Mouse (Mus musculus): Measurements from ENCODE around the gene Eef1akmt3. TPM values are rescaled to one million over a fixed set of nuclear protein-coding genes. Genes with fewer than 3 reads are reported as not detected.

Eef1akmt3 gene
- polyA plus RNA-seq, 1 experiment from 2014 or later = not detected

- Histone ChIP-seq H3K4me3 (ENCODE audit: inconsistent target) (no peak overlapping the region), H3K36me3 (ENCODE audit: inconsistent target) (no peaks in the 10 kb centered on the region), H3K27ac (no peak overlapping the region), H3K79me2 (ENCODE audit: inconsistent target) (no peaks in the 10 kb centered on the region)
- WGBS (ENCODE audit: missing documents) = 13% methylated on average over 35 of the region's 35 CpGs
These were observed 7.5 kb upstream of the Eef1akmt3 start for GRCm38 (mm10) chr10:127048608-127049394.

GRCm38 (mm10) chr10:127047954-127048353 lies 6.6 kb upstream of the Eef1akmt3 start, which contains the start of gene Cyp27b1:
Gene Cyp27b1, plus strand, starts transcription at chr10:127048250.
- Histone ChIP-seq H3K4me3 (ENCODE audit: inconsistent target) (no peak within 1 kb of the TSS), H3K36me3 (ENCODE audit: inconsistent target) (no peaks in the 10 kb centered on the region), H3K79me2 (ENCODE audit: inconsistent target) (no peaks in the 10 kb centered on the region), H3K27ac (no peak within 1 kb of the TSS)
- 58% methylated on average over 5 of the region's 5 CpGs for WGBS (ENCODE audit: missing documents)

- no peaks in the 10 kb centered on the region for H3K79me2 ChIP-seq (ENCODE audit: inconsistent target)
- no peaks in the 10 kb centered on the region for H3K36me3 ChIP-seq (ENCODE audit: inconsistent target)
- H3K27ac ChIP-seq = no peak overlapping the region
- WGBS (ENCODE audit: missing documents) = 98% methylated on average over 6 of the region's 6 CpGs
- H3K4me3 ChIP-seq (ENCODE audit: inconsistent target) = no peak overlapping the region
These were observed 1.9 kb upstream of the Eef1akmt3 start for GRCm38 (mm10) chr10:127043187-127043586.

GRCm38 (mm10) chr10:127042468-127043115 lies 1.3 kb upstream of the Eef1akmt3 start:
- H3K4me3 ChIP-seq (ENCODE audit: inconsistent target) = peak overlapping the region; percentile 65
- no peaks in the 10 kb centered on the region for H3K36me3 ChIP-seq (ENCODE audit: inconsistent target)
- 20% methylated on average over 5 of the region's 5 CpGs for WGBS (ENCODE audit: missing documents)
- peak overlapping the region; percentile 32; the same call in 1 of the 2 replicates for H3K27ac ChIP-seq
- no peaks in the 10 kb centered on the region for H3K79me2 ChIP-seq (ENCODE audit: inconsistent target)

- no peaks in the 10 kb centered on the region for H3K36me3 ChIP-seq (ENCODE audit: inconsistent target)
- H3K27ac ChIP-seq = peak overlapping the region; percentile 32; the same call in 1 of the 2 replicates
- H3K79me2 ChIP-seq (ENCODE audit: inconsistent target) = no peaks in the 10 kb centered on the region
- WGBS (ENCODE audit: missing documents) = 1% methylated on average over 44 of the region's 44 CpGs
- H3K4me3 ChIP-seq (ENCODE audit: inconsistent target) = peak overlapping the region; percentile 65
These were observed 543 bp upstream of the Eef1akmt3 start for GRCm38 (mm10) chr10:127041774-127042338.

- H3K79me2 ChIP-seq (ENCODE audit: inconsistent target) = no peaks in the 10 kb centered on the region
- 9% methylated on average over 20 of the region's 20 CpGs for WGBS (ENCODE audit: missing documents)
- peak overlapping the region; percentile 65 for H3K4me3 ChIP-seq (ENCODE audit: inconsistent target)
- H3K27ac ChIP-seq = no peak overlapping the region
- H3K36me3 ChIP-seq (ENCODE audit: inconsistent target) = no peaks in the 10 kb centered on the region
These were observed 621 bp downstream of the Eef1akmt3 start for GRCm38 (mm10) chr10:127040569-127041214.

- WGBS (ENCODE audit: missing documents) = 85% methylated on average over 11 of the region's 12 CpGs
- no peaks in the 10 kb centered on the region for H3K36me3 ChIP-seq (ENCODE audit: inconsistent target)
- no peaks in the 10 kb centered on the region for H3K79me2 ChIP-seq (ENCODE audit: inconsistent target)
- no peak overlapping the region for H3K4me3 ChIP-seq (ENCODE audit: inconsistent target)
- no peak overlapping the region for H3K27ac ChIP-seq
These were observed 3.7 kb downstream of the Eef1akmt3 start for GRCm38 (mm10) chr10:127037641-127038040.

GRCm38 (mm10) chr10:127036273-127036672 lies 5.0 kb downstream of the Eef1akmt3 start:
- Histone ChIP-seq H3K27ac (no peak overlapping the region), H3K4me3 (ENCODE audit: inconsistent target) (no peak overlapping the region), H3K79me2 (ENCODE audit: inconsistent target) (no peaks in the 10 kb centered on the region), H3K36me3 (ENCODE audit: inconsistent target) (no peaks in the 10 kb centered on the region)
- WGBS (ENCODE audit: missing documents) = 84% methylated on average over 11 of the region's 12 CpGs

- 94% methylated on average over 6 of the region's 8 CpGs for WGBS (ENCODE audit: missing documents)
- no peak overlapping the region for H3K27ac ChIP-seq
- peaks cover 4% of the 10 kb centered on the region; the same call in 1 of the 2 replicates for H3K36me3 ChIP-seq (ENCODE audit: inconsistent target)
- H3K79me2 ChIP-seq (ENCODE audit: inconsistent target) = peaks cover 6% of the 10 kb centered on the region; the same call in 1 of the 2 replicates
- H3K4me3 ChIP-seq (ENCODE audit: inconsistent target) = no peak overlapping the region
These were observed 8.0 kb downstream of the Eef1akmt3 start for GRCm38 (mm10) chr10:127033301-127033741.

- Histone ChIP-seq H3K36me3 (ENCODE audit: inconsistent target) (peaks cover 23% of the 10 kb centered on the region; the same call in 1 of the 2 replicates), H3K27ac (peak within 1 kb of the TSS; percentile 69), H3K4me3 (ENCODE audit: inconsistent target) (peak within 1 kb of the TSS; percentile 90), H3K79me2 (ENCODE audit: inconsistent target) (peaks cover 6% of the 10 kb centered on the region; the same call in 1 of the 2 replicates)
- WGBS (ENCODE audit: missing documents) = 5% methylated on average over 55 of the region's 56 CpGs
These were observed 10.7 kb downstream of the Eef1akmt3 start, which contains the start of gene Tsfm for GRCm38 (mm10) chr10:127030336-127031296. Gene Tsfm, minus strand, starts transcription at chr10:127030840.

GRCm38 (mm10) chr10:127018422-127018821 lies 22.9 kb downstream of the Eef1akmt3 start:
- peaks cover 15% of the 10 kb centered on the region; the same call in 1 of the 2 replicates for H3K36me3 ChIP-seq (ENCODE audit: inconsistent target)
- WGBS (ENCODE audit: missing documents) = 90% methylated on average over 15 of the region's 16 CpGs
- H3K4me3 ChIP-seq (ENCODE audit: inconsistent target) = no peak overlapping the region
- no peak overlapping the region for H3K27ac ChIP-seq
- H3K79me2 ChIP-seq (ENCODE audit: inconsistent target) = no peaks in the 10 kb centered on the region

- Histone ChIP-seq H3K4me3 (ENCODE audit: inconsistent target) (no peak overlapping the region), H3K27ac (no peak overlapping the region), H3K79me2 (ENCODE audit: inconsistent target) (no peaks in the 10 kb centered on the region), H3K36me3 (ENCODE audit: inconsistent target) (peaks cover 1% of the 10 kb centered on the region; the same call in 1 of the 2 replicates)
- 40% methylated on average over 1 of the region's 2 CpGs for WGBS (ENCODE audit: missing documents)
These were observed 24.2 kb downstream of the Eef1akmt3 start for GRCm38 (mm10) chr10:127017071-127017470.

- Histone ChIP-seq H3K36me3 (ENCODE audit: inconsistent target) (no peaks in the 10 kb centered on the region), H3K79me2 (ENCODE audit: inconsistent target) (no peaks in the 10 kb centered on the region), H3K27ac (no peak overlapping the region), H3K4me3 (ENCODE audit: inconsistent target) (no peak overlapping the region)
- 75% methylated on average over 5 of the region's 5 CpGs for WGBS (ENCODE audit: missing documents)
These were observed 24.8 kb downstream of the Eef1akmt3 start for GRCm38 (mm10) chr10:127016488-127016887.

All from macrophage (primary cell).